Mouse (Mus musculus) small intestine, adult 2 months (tissue): Measurements from ENCODE around the gene Blnk.

Experiments used
- CTCF ChIP-seq: fragments of 200-500 bp; IDR thresholded peaks from 2 replicates; pipeline ENCODE4 v1.5.1; 2012; ENCODE audit warnings: low read depth, mild to moderate bottlenecking, control low read depth, inconsistent platforms, low read length, moderate library complexity, mixed read lengths; ENCODE audit not compliant: insufficient replicate concordance, insufficient read length; ENCODE audit errors: extremely low read depth
- POLR2A ChIP-seq: fragments of 200-500 bp; IDR thresholded peaks from 2 replicates; pipeline ENCODE4 v1.6.1; 2012; ENCODE audit warnings: low read depth, mild to moderate bottlenecking, control low read depth, inconsistent platforms, low read length, moderate library complexity

- TF ChIP-seq POLR2A, result no peak
- no peak for TF ChIP-seq CTCF
These were observed 4.3 kb upstream of the Blnk start for GRCm38 (mm10) chr19:40998469-40999170.
